Mouse (Mus musculus): Measurements from ENCODE around the gene Efnb2.

The Efnb2 gene

DNA sequence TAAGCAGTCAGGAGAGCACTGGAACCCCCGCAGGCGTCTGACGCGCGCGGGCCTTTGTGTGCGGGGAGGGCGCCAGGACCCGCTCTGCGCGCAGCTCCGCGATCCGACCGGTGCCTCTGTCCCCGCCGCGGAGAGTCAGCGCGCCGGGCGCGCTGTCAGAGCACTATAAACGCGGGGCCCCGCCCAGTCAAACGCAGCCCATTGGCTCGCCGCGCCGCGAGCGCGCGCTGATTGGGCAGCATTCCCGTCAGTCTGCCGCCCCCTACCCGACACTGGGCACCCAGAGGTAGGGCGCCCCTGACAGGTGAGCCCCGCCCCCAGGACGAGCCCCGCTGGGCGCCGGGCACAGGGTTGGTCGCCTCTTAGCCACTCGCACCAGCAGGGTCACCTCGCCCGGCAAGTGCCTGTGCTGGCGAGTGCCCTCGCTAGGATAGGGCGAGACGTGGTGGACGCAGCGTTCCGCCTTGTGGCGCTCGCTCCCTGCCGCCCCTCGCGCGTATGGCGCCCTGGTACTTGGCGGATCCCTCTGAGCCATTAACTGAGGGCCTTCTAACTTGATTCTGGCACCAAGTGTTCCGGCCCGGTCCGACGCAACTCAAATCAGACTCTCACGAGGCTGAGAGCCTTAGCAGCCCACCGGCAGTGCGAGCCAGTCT, at the start of gene Efnb2:
Efnb2 (minus strand) TSS at position 140 of the 656 bp plus-strand sequence.
- in situ Hi-C loops (cut with MboI, MseI), result no loop called here

DNA sequence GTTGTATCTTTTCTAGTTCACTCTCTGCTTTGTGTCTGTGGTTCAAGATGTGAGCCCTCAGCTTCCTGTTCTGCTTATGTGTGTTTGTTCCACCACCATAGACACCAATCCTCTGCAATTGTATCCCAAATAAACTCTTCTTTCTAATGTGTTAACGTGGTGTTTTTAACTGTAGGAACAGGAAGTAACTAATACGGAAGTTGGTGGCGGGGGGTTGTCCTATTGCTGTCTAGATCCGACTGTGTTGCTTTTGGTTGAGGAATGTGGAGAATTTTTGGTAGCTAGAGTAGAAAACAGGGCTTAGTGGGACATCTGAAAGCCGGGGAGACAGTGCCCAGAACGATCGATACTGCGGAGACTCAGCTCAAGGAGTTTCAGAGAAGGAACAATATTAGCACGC, 43.8 kb upstream of the Efnb2 start:
- in situ Hi-C loops (cut with MboI, MseI), result no loop called here

DNA sequence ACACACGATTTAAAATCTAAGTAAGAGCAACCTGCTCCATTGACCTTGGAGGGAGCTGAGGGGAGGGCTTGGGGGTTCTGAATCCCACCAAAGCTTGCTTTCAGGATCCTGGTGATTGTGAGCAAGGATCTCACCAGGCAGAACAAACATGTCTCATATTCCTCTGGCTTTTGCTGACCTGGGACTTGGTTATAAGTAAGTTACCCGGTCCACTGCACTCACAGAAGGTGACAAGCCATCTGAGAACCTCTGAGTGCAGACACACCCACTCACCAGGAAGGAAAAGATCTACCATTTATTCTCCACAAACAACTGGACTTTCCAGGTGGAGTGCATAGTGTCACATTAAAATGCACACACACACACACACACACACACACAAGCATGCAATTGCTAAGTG, 42.6 kb upstream of the Efnb2 start:
- in situ Hi-C loops (cut with MboI, MseI), result no loop called here

DNA sequence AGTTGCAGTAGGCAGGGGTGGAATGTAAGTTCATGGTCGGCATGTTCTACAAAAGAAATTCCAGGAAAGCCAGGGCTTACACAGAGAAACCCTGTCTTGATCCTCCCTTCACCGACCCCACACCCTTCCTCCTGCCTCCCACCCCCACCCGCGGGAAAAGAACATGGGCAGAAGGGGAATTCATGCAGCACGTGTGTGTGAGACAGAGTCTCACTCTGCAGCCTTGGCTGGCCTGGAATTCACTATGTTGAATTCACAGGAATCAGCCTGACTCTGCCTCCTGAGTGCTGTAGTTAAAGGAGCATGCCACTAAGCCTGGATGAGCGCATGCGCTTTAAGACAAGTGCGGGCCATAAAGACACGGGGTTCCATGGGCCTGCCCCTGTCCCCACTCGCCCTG, 39.8 kb upstream of the Efnb2 start:
- in situ Hi-C loops (cut with MboI, MseI), result no loop called here

DNA sequence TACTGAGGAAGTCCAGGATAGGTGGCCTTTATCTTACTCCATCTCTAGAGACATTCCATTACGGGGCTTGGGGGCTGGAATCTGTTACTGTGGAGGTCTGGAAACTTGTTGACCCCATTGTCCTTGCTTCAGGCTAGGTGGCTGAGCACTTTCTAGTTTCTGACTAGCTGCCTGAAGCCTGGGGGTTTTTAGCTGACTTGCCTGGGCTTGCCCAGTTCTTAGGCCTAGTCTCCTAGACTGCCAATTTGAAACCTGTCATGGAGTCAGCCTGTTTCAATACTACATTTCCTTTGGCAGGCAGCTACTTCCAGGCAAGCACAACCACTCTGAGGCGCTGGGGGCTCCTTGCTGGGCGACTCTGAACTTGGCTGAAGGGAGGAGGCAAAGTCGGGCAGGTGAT, 39.2 kb upstream of the Efnb2 start:
- in situ Hi-C loops (cut with MboI, MseI), result no loop called here

DNA sequence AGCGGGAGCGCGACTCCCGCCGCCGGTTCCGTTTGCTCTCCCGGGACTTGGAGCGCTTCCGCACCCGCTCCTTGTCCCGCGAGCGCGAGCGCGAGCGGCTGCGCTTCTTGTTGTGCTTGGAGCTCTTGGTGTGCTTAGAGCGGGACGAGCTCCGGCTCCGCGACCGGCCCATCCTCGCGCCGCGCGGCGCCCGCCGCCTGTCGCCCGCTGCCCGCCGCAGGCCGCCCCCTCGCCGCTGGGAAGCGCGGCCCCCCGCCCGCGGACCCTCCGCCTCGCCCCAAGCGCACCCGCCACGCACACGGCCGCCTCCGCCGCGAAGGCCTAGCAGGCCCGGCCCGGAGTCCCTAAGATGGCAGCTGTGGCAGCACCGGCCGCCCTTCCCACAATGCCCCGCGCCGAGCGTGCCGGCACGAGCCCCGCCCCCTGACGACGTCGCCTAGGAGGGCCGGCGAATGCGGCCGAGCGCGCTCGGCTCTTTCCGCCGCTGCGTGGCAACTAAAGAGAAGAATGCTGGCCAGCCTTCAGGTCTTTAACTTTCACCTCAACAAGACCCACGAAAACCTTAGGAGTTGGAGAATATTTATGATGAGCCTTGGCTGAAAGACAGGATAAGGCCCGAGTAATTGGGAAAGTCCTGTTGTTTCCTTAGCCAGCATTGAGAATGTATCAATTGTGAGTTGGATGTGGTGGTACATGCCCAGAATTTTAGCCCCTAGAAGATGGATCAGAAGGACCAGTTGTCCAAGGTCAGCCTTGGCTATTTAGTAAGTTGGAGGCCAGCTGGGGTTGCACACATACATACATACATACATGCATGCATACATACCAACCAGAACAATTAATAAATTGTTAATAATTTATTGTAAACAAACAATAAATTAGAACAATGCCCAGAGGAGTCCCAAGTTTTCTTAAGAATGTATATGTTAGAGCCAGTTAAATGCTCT, 29.4 kb upstream of the Efnb2 start, which contains the start of gene Arglu1:
Arglu1 (minus strand) TSS at position 376 of the 947 bp plus-strand sequence.
- in situ Hi-C loops (cut with MboI, MseI), result loop anchor here in 1 of 2 experiments (25.0 kb wide), 1 partner anchor 1297 kb away; the partner anchor contains the start of genes Abhd13 and Lig4

DNA sequence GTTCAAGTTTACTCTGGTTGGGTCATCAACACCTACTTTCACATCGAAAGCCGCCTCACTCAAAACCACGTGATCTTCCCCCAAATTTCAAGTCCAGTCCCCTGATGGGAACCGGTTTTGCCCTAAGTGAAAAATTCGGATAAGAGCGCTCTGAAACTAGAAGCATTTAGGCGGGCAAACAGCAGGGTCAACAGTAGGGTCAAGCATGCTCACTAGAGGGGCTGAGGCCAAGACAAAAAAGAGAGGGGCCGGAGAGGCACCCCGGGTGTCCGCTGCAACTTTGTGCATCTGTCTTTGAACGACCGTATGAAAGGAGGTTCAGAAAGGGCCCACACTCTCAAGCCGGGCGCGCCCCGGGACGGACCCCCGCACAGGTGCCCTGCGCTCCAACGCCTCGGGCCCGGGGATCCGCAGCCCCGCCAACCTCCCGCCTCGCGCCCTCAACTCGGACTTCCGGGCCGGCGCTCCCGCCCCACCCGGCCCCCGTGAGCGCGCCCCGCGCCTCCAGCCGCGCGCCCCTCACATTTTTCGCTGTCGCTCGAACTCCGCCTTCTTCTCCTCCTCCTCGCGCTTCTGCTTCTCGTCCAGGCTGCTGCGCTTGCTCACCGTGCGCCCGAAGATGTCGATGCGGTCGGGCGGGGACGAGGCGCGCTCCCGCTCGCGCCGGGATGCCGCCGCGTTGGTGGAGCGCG, 28.6 kb upstream of the Efnb2 start:
- in situ Hi-C loops (cut with MboI, MseI), result loop anchor here in 1 of 2 experiments (25.0 kb wide), 1 partner anchor 1298 kb away; the partner anchor contains the start of genes Abhd13 and Lig4

DNA sequence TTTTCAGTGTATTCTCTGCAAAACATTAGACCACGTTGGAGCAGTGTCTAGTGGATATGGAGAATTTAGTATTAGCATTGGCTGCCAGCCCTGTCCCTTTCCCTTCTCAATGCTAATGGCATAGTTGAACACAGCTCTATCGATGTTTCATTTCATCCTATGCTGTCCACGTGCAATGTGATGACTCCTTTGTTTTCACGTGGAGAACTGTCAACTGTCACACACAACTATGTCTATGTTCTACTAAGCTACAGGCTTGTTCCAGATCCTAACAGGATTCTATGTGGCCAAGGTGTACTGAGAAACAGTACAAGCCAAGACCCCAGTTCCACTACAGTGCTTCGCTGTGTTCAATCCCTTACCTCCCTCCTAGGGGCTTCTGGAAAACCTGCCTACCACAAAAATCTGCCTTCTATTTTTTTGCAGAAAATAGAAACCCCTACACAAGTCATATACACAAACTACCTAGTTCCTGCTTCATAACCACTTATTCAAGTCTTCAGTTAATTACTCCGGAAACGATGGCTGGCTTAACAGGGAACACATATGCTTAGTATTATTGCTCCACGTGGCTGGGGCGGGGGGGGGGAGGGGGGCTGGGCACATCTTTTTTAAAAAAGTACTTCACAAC, 27.9 kb upstream of the Efnb2 start:
- in situ Hi-C loops (cut with MboI, MseI), result loop anchor here in 1 of 2 experiments (25.0 kb wide), 1 partner anchor 1298 kb away; the partner anchor contains the start of genes Abhd13 and Lig4

DNA sequence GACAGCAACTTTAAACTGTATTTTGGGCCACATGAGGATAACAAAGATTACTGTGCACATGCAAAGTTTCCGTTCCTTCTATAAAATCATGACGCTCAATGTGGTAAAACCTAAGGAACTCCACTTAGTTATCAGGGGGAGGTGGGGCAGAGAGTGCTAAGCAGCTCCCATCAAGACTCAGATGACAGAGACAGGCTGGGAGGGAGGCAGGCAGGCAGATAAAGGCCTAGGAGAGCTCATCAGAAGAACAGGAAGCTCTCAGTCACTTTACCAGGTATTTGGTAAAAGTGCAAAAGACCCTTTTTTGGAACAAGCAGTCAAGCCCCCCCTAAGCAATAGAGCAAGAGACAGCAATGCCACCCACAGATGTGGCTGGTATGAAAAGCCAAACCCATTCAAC, 24.5 kb upstream of the Efnb2 start:
- in situ Hi-C loops (cut with MboI, MseI), result loop anchor here in 1 of 2 experiments (25.0 kb wide), 1 partner anchor 1302 kb away; the partner anchor contains the start of genes Abhd13 and Lig4

DNA sequence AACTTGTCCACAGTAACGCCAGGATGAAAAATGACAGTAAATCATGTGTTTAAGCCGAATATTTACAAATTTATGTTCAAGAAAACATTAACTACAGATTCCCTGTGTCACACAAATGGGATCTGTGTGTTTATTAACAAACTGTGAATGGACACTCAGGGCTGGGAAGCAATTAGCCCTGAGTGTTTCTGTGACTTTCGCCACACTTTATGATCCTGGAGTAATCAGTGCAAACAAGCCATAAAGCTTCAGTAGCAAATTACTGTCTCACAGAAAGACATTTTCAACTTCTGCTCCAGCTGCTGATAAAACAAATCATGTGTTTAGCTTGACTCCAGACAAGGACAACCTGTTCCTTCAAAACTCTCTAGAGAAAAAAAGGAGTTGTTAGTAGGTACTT, 21.7 kb upstream of the Efnb2 start:
- in situ Hi-C loops (cut with MboI, MseI), result loop anchor here in 1 of 2 experiments (25.0 kb wide), 1 partner anchor 1305 kb away; the partner anchor contains the start of genes Abhd13 and Lig4

DNA sequence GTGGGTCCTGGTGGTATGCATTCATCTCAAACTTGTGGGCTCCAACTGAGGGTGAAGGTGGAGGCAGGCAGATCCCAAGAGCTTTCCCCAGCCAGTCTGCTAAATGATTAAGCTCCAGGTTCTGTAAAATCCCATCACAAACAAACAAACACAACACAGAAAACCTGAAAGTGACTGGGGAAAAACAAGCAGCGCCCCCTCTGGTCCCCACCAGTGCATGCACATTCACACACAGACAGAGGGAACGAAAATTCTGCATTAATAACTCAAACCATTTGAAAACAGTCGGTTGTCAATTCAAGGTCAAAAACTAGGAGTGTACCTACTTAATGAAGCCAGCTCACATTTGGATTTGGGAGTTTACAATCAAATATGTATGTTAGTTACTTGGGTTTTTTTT, 17.2 kb upstream of the Efnb2 start:
- in situ Hi-C loops (cut with MboI, MseI), result loop anchor here in 1 of 2 experiments (25.0 kb wide), 1 partner anchor 1309 kb away; the partner anchor contains the start of genes Abhd13 and Lig4

DNA sequence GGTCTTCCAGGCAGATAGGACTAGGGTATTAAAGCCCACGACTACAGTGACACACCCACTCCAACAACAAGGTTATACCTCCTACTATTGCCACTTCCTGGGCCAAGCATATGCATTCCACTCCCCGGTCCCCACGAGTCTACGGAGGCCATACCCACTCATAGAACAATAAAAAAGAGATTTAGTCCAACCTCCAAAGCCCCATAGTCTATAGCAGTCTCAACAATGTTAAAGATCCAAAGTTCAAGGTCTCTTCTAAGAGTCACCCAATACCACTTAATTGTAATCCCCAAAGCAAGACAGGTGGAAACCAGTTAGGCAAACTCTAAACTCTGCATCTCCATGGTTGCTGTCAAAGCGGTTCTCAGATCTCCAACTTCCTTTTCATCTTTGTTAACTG, 13.8 kb upstream of the Efnb2 start:
- in situ Hi-C loops (cut with MboI, MseI), result loop anchor here in 1 of 2 experiments (25.0 kb wide), 1 partner anchor 1312 kb away; the partner anchor contains the start of genes Abhd13 and Lig4

DNA sequence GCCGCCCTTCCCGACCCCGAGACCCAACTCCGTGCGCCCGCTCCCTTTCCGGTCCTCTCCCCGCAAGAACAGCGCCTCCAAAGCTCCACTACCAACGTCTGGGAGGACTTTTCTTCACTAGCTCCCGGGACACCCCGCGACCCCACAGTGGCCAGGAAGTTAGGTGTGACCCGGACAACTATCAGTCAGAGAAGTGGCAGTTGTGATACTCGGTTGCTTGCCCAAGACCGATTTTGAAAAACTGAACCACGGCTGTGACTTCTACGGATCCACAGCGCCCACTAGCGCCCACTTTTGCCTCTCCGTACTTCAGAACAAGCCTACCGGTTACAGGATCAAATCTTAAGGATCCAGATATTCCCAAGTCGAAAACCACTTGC, 707 bp upstream of the Efnb2 start:
- in situ Hi-C loops (cut with MboI, MseI), result no loop called here

DNA sequence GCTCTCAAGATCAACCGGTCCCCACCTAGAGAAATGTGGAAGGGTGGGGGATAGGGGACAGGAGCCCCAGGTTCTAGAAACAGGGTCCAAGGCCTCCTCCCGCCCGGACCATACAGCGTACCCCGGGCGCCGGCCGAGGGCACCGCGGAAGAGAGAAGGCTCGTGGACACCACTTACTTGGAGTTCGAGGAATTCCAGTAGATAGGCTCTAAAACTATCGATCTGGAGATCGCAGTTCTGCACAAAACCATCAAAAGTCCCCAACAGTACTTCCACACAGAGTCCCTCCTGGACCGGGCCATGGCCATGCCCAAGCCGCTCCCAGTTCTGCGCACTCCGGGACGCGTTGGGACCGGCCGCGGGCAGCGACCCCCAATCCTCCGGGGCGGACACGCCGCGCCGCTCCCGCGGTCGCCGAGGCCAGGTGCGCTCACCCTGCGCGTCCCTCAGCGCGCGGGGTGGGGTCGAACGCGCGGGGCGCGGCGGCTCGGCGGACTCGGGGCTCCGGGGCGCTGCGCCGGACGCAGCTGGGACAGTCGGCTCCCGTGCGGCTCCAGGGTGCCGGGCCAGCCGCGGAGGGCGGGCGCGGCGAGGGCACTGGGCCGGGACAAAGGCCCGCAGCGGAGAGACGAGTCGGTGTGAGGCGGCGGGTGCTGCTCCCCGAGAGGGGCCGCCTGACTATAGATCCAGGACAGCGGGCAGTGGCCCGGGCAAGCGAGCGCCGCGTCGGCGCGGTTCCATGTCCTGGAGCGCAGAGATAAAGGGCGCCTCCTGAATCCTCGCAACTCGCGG, 539 bp downstream of the Efnb2 start:
- in situ Hi-C loops (cut with MboI, MseI), result no loop called here

DNA sequence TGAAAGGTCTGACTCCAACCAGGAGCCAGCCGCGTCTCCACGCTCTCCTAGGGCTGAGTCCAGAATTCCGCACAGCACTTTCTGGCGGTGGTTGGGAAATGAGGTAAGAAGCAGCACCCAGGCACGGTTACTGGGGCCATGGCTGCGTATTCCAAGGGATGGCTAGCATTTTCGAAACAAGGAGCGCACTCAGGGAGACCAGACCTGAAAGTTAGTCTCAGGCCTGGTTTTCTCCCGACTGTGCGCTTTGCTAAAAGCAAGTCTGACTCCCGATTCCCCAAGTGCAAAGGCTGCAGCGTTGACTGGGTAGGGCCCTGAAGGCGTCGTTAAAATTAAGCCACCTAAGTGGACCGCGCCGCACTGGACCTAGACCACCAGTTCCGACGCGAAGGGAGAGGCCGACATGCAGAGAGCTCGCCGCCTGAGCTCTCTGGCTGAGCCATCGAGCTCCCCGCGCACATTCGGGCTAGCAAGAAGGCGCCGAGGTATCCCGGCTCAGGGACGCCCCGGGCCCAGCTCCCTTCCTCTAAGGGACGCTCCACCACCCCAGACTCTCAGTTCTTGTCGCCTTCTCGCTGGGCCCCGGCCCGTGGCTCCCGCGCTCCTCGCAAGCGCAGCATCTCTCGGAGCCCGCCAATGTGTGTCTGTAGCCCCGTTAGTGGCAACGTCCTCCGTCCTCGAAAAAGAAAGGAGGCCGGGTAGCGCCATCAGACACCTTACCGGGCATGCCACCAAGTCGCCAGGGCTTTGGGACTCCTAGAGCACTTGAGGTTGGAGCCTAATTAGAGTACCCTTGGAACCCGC, 1.3 kb downstream of the Efnb2 start:
- in situ Hi-C loops (cut with MboI, MseI), result loop anchor here in 1 of 2 experiments (10.0 kb wide), 1 partner anchor 495 kb away; no protein-coding TSS in a partner anchor

DNA sequence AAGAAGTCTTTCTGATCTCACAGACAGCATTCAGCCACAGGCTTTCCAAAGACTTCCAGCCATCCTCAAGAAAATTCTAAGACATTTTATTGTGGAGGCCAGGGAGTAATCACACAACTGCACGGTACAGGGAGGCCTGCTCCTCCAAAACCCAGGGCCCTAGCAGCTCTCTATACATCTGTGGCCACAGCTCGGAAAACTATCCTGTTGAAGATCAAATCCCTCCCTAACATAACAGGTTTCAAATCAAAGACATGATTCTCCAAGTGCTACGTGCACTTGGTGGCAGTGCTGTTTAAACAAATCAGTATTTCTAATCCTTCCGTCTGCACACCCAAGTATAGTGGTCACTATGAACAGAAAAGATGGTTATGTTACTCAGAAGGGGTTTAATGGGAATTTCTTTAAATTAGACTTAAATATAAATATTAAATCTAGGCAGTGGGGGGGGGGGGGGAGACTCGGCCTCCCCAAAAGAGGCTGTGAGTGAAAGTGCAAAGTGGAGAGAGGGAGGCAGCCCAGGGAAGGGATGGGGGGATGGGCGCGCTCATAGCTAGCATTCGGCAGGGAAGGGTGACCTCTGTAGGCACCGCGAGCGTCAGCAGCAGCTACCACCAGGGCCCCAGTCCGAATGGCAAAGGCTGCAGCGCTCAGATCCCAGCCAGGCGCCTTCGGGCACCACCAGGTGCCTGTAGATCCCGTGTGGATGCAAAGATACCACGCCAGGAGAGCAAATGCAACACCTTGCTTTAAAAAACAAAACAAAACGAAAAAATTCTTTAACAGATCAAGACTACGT, 2.4 kb downstream of the Efnb2 start:
- in situ Hi-C loops (cut with MboI, MseI), result loop anchor here in 1 of 2 experiments (10.0 kb wide), 1 partner anchor 494 kb away; no protein-coding TSS in a partner anchor

DNA sequence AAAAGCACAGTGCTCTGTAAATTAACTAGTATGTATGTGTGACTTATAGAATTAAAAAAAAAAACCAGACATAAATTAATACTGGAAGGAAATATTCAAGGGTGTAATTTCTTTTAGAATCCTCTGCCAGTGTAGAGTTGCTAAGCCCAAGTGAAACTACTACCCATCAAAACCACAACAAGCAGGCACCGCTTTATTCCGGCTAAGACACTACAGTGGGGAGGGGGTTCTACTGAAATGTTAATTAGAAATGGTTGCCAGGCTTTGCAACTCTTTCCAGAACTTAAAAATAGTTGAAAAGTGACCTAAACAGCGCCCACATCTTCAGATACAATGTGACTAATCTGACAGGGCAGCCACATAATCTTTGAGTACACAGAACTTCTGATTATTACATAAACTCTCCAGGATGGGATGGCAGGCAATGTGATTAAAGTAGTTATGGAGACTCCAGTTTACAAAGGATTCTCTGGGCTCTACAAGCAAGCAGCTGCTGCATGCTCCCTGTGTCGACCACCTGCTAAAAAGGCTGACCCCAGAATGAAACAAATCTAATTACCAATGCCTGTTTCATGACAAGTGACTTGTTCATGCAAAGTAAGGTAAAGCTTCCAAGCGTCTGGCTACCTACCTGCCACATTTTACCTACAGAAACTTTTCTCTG, 3.2 kb downstream of the Efnb2 start:
- in situ Hi-C loops (cut with MboI, MseI), result loop anchor here in 1 of 2 experiments (10.0 kb wide), 1 partner anchor 493 kb away; no protein-coding TSS in a partner anchor
